Mouse (Mus musculus) MEL (cell line): ENCODE measurements around the gene 0610010K14Rik. TPM values are rescaled to one million over a fixed set of nuclear protein-coding genes. Genes with fewer than 3 reads are reported as not detected.

Source experiments
- DNase-seq: peaks from one replicate; pipeline ENCODE4 v3.0.0; 2011; ENCODE audit warnings: low read depth, low spot score
- H3K27ac ChIP-seq: 2 replicates; pipeline ENCODE4 v1.5.1; 2012; ENCODE audit warnings: low read depth, mild to moderate bottlenecking, control low read depth, low read length, moderate library complexity; ENCODE audit not compliant: control insufficient read depth
- H3K27me3 ChIP-seq, 2 experiments: fragments of 150-350 bp in 1 of 2; sonication (generic) in 1 of 2; 2 replicates each; pipeline ENCODE4 v1.6.1; 2012; ENCODE audit warnings: low read length in 2 of 2, mild to moderate bottlenecking in 2 of 2, improper control_type of control experiment in 1 of 2, moderate library complexity in 1 of 2; ENCODE audit not compliant: insufficient read depth in 2 of 2, control insufficient read depth in 1 of 2
- H3K36me3 ChIP-seq, 2 experiments: 2 replicates each; pipeline ENCODE4 v1.6.1; 2012 to 2014; ENCODE audit warnings: low read length in 2 of 2, improper control_type of control experiment in 1 of 2, inconsistent platforms in 1 of 2, mild to moderate bottlenecking in 1 of 2; ENCODE audit not compliant: insufficient read depth in 2 of 2, control insufficient read depth in 1 of 2
- H3K4me1 ChIP-seq, 2 experiments: fragments of 150-350 bp in 1 of 2; sonication (generic) in 1 of 2; 2 replicates each; pipeline ENCODE4 v1.6.1; 2012; ENCODE audit warnings: low read length in 2 of 2, improper control_type of control experiment in 1 of 2, mild to moderate bottlenecking in 1 of 2; ENCODE audit not compliant: insufficient read depth in 2 of 2, control insufficient read depth in 1 of 2
- H3K4me3 ChIP-seq, 2 experiments: fragments of 150-350 bp in 1 of 2; sonication (generic) in 1 of 2; 2 replicates each; pipeline ENCODE4 v1.5.1; 2012; ENCODE audit warnings: low read depth in 2 of 2, low read length in 2 of 2, mild to moderate bottlenecking in 2 of 2, moderate library complexity in 2 of 2, control low read depth in 1 of 2, improper control_type of control experiment in 1 of 2; ENCODE audit not compliant: control insufficient read depth in 1 of 2, insufficient read depth in 1 of 2
- H3K79me2 ChIP-seq: 2 replicates; pipeline ENCODE4 v1.6.1; 2012; ENCODE audit warnings: mild to moderate bottlenecking, low read length, moderate library complexity; ENCODE audit not compliant: control insufficient read depth, poor library complexity, insufficient read depth
- H3K9ac ChIP-seq: 2 replicates; pipeline ENCODE4 v1.6.1; 2012; ENCODE audit warnings: low read depth, mild to moderate bottlenecking, control low read depth, low read length, moderate library complexity; ENCODE audit not compliant: control insufficient read depth, poor library complexity, severe bottlenecking
- H3K9me3 ChIP-seq: fragments of 150-350 bp; sonication (generic); replicated peaks from 2 replicates; pipeline ENCODE4 v1.6.1; 2012; ENCODE audit warnings: mild to moderate bottlenecking, low read length, improper control_type of control experiment, moderate library complexity; ENCODE audit not compliant: insufficient read depth
- BHLHE40 ChIP-seq: IDR thresholded peaks from 2 replicates; pipeline ENCODE4 v1.6.1; 2012; ENCODE audit warnings: low read depth, mild to moderate bottlenecking, inconsistent platforms, low read length, improper control_type of control experiment, borderline replicate concordance
- CHD1 ChIP-seq: IDR thresholded peaks from 2 replicates; pipeline ENCODE4 v1.6.1; 2012; ENCODE audit warnings: low read depth, mild to moderate bottlenecking, inconsistent platforms, low read length, improper control_type of control experiment
- CHD2 ChIP-seq: IDR thresholded peaks from 2 replicates; pipeline ENCODE4 v1.6.1; 2011; ENCODE audit warnings: low read length, improper control_type of control experiment
- CTCF ChIP-seq, 3 experiments: IDR thresholded peaks in 2 of 3; conservative IDR thresholded peaks in 1 of 3; 2 replicates each; pipeline ENCODE4 v1.5.1; 2011 to 2012; ENCODE audit warnings: low read length in 3 of 3, low read depth in 2 of 3, mild to moderate bottlenecking in 2 of 3, improper control_type of control experiment in 1 of 3, inconsistent platforms in 1 of 3, mixed read lengths in 1 of 3, moderate library complexity in 1 of 3; ENCODE audit not compliant: control insufficient read depth in 1 of 3, insufficient read depth in 1 of 3, poor library complexity in 1 of 3, severe bottlenecking in 1 of 3
- ELF1 ChIP-seq: IDR thresholded peaks from 2 replicates; pipeline ENCODE4 v1.6.1; 2014; ENCODE audit warnings: low read depth, mild to moderate bottlenecking, inconsistent platforms, low read length, improper control_type of control experiment, moderate library complexity
- ETS1 ChIP-seq: IDR thresholded peaks from 2 replicates; pipeline ENCODE4 v1.6.1; 2012; ENCODE audit warnings: low read depth, mild to moderate bottlenecking, inconsistent platforms, low read length, improper control_type of control experiment, moderate library complexity
- GATA1 ChIP-seq: IDR thresholded peaks from 2 replicates; pipeline ENCODE4 v1.6.1; 2011; ENCODE audit warnings: low read depth, low read length, improper control_type of control experiment
- HCFC1 ChIP-seq: IDR thresholded peaks from 2 replicates; pipeline ENCODE4 v1.6.1; 2012; ENCODE audit warnings: low read depth, mild to moderate bottlenecking, inconsistent platforms, low read length, improper control_type of control experiment, moderate library complexity
- JUND ChIP-seq: IDR thresholded peaks from 2 replicates; pipeline ENCODE4 v1.6.1; 2011; ENCODE audit warnings: low read depth, mild to moderate bottlenecking, improper control_type of control experiment, low read length
- MAFK ChIP-seq: IDR thresholded peaks from 2 replicates; pipeline ENCODE4 v1.6.1; 2011; ENCODE audit warnings: low read depth, mild to moderate bottlenecking, low read length, improper control_type of control experiment, borderline replicate concordance
- MAX ChIP-seq: IDR thresholded peaks from 2 replicates; pipeline ENCODE4 v1.6.1; 2011; ENCODE audit warnings: low read length, improper control_type of control experiment
- MAZ ChIP-seq: IDR thresholded peaks from 2 replicates; pipeline ENCODE4 v1.6.1; 2012; ENCODE audit warnings: low read depth, mild to moderate bottlenecking, inconsistent platforms, low read length, improper control_type of control experiment
- MEF2A ChIP-seq: IDR thresholded peaks from 2 replicates; pipeline ENCODE4 v1.6.1; 2014; ENCODE audit warnings: low read depth, mild to moderate bottlenecking, inconsistent platforms, low read length, improper control_type of control experiment; ENCODE audit not compliant: poor library complexity, insufficient replicate concordance, severe bottlenecking; ENCODE audit errors: extremely low read depth
- MXI1 ChIP-seq: IDR thresholded peaks from 2 replicates; pipeline ENCODE4 v1.6.1; 2011; ENCODE audit warnings: mild to moderate bottlenecking, low read depth, low read length, improper control_type of control experiment
- MYB ChIP-seq: IDR thresholded peaks from 2 replicates; pipeline ENCODE4 v1.6.1; 2011; ENCODE audit warnings: mild to moderate bottlenecking, low read depth, low read length, improper control_type of control experiment
- MYC ChIP-seq: IDR thresholded peaks from 2 replicates; pipeline ENCODE4 v1.6.1; 2011; ENCODE audit warnings: low read depth, mild to moderate bottlenecking, low read length, improper control_type of control experiment, moderate library complexity
- NRF1 ChIP-seq: IDR thresholded peaks from 2 replicates; pipeline ENCODE4 v1.6.1; 2014; ENCODE audit warnings: low read depth, mild to moderate bottlenecking, inconsistent platforms, low read length, improper control_type of control experiment, moderate library complexity; ENCODE audit not compliant: poor library complexity, insufficient read depth, severe bottlenecking
- POLR2A ChIP-seq, 2 experiments: IDR thresholded peaks; 2 replicates each; pipeline ENCODE4 v1.6.1; 2011 to 2012; ENCODE audit warnings: low read length in 2 of 2, mild to moderate bottlenecking in 2 of 2, control low read depth in 1 of 2, improper control_type of control experiment in 1 of 2, low read depth in 1 of 2, moderate library complexity in 1 of 2; ENCODE audit not compliant: control insufficient read depth in 1 of 2, insufficient read depth in 1 of 2, poor library complexity in 1 of 2
- POLR2AphosphoS5 ChIP-seq: IDR thresholded peaks from 2 replicates; pipeline ENCODE4 v1.6.1; 2012; ENCODE audit warnings: low read depth, borderline replicate concordance, mild to moderate bottlenecking, inconsistent platforms, low read length, moderate library complexity, mixed read lengths
- RAD21 ChIP-seq: IDR thresholded peaks from 2 replicates; pipeline ENCODE4 v1.6.1; 2011; ENCODE audit warnings: mild to moderate bottlenecking, low read depth, low read length, improper control_type of control experiment
- TAL1 ChIP-seq: IDR thresholded peaks from 2 replicates; pipeline ENCODE4 v1.6.1; 2012; ENCODE audit warnings: mild to moderate bottlenecking, inconsistent platforms, low read length, moderate library complexity, mixed read lengths
- TBP ChIP-seq: IDR thresholded peaks from 2 replicates; pipeline ENCODE4 v1.8.0; 2011; ENCODE audit warnings: low read depth, low read length, improper control_type of control experiment
- USF2 ChIP-seq, 2 experiments: IDR thresholded peaks; 2 replicates each; pipeline ENCODE4 v1.6.1; 2011 to 2012; ENCODE audit warnings: improper control_type of control experiment in 2 of 2, low read length in 2 of 2, borderline replicate concordance in 1 of 2, inconsistent platforms in 1 of 2, low read depth in 1 of 2, mild to moderate bottlenecking in 1 of 2; ENCODE audit not compliant: insufficient read depth in 1 of 2
- ZKSCAN1 ChIP-seq: IDR thresholded peaks from 2 replicates; pipeline ENCODE4 v1.6.1; 2012; ENCODE audit warnings: low read depth, mild to moderate bottlenecking, inconsistent platforms, low read length, improper control_type of control experiment, moderate library complexity
- ZMIZ1 ChIP-seq: IDR thresholded peaks from 2 replicates; pipeline ENCODE4 v1.6.1; 2012; ENCODE audit warnings: low read depth, mild to moderate bottlenecking, inconsistent platforms, low read length, improper control_type of control experiment, moderate library complexity
- ZNF384 ChIP-seq: IDR thresholded peaks from 2 replicates; pipeline ENCODE4 v1.6.1; 2012; ENCODE audit warnings: low read depth, mild to moderate bottlenecking, inconsistent platforms, low read length, improper control_type of control experiment
- polyA plus RNA-seq, 2 experiments: library from polyadenylated mRNA; stranded (reverse) in 1 of 2; unstranded in 1 of 2; fragments of >175 nt in 1 of 2; fragments of >200 nt in 1 of 2; gene quantifications; 2 replicates each; pipeline versions ENCODE4 v1.2.1 to v1.2.4; 2012; ENCODE audit warnings: low replicate concordance in 2 of 2, low read depth in 1 of 2; ENCODE audit not compliant: insufficient read length in 2 of 2, insufficient read depth in 1 of 2, missing spikeins in 1 of 2
- total RNA-seq: library from RNA; depleted of rRNA; stranded (reverse); fragments of 300-350 nt; gene quantifications from 2 replicates; pipeline ENCODE4 v1.2.3, GENCODE M21; 2012

The 0610010K14Rik gene
- total and polyA plus RNA-seq, 3 experiments, result 60.4 to 189 TPM; not detected in 1

GRCm38 (mm10) chr11:70191188-70191587 is 46.5 kb downstream of the 0610010K14Rik start:
- no peak overlapping the region for H3K27ac ChIP-seq
- peaks cover 0 to 3% of the 10 kb centered on the region in 2 experiments; a peak in 2 of 4 replicates for H3K27me3 ChIP-seq
- H3K9me3 ChIP-seq, result no peaks in the 10 kb centered on the region
- H3K4me1 ChIP-seq, result no peaks in the 10 kb centered on the region
- H3K9ac ChIP-seq, result no peak overlapping the region
- TF ChIP-seq ZNF384 (no peak), CTCF (IDR thresholded peaks at IDR 0.05 in 2 of 3, conservative IDR thresholded peaks at IDR 0.05 in 1 of 3; ENCODE audit: control insufficient read depth in 1 of 3, insufficient read depth in 1 of 3, low read depth in 2 of 3, low read length in 3 of 3, poor library complexity in 1 of 3, severe bottlenecking in 1 of 3) (no peak), MYB (no peak), MYC (no peak), MAX (no peak), NRF1 (no peak), MXI1 (no peak), TBP (no peak), CHD1 (no peak), ZKSCAN1 (no peak), HCFC1 (no peak), POLR2AphosphoS5 (no peak), RAD21 (no peak), ETS1 (no peak), GATA1 (no peak), MEF2A (no peak), TAL1 (no peak), ELF1 (no peak)
- TF ChIP-seq, all 39 proteins: peak for 0
- DNase-seq, result no peak
- Histone ChIP-seq H3K4me3 (no peak overlapping the region), H3K79me2 (no peaks in the 10 kb centered on the region), H3K36me3 (no peaks in the 10 kb centered on the region)

- Histone ChIP-seq H3K4me1 (no peaks in the 10 kb centered on the region), H3K36me3 (0 out of 4 replicates have a peak, but pooled peaks cover 0 to 2% of the 10 kb centered on the region in 2 experiments), H3K27ac (no peak overlapping the region), H3K9me3 (no peaks in the 10 kb centered on the region), H3K27me3 (peaks cover 0 to 1% of the 10 kb centered on the region in 2 experiments; a peak in 2 of 4 replicates), H3K4me3 (no peak overlapping the region), H3K79me2 (no peaks in the 10 kb centered on the region), H3K9ac (no peak overlapping the region)
- TF ChIP-seq ZMIZ1 (no peak), MAX (no peak), TAL1 (no peak), CHD2 (no peak), MAZ (no peak), MEF2A (no peak), BHLHE40 (no peak), CHD1 (no peak), TBP (no peak), JUND (no peak), POLR2A (IDR thresholded peaks at IDR 0.05; ENCODE audit: control insufficient read depth in 1 of 2, insufficient read depth in 1 of 2, low read depth in 1 of 2, low read length in 2 of 2, poor library complexity in 1 of 2) (no peak), MAFK (no peak), USF2 (IDR thresholded peaks at IDR 0.05; ENCODE audit: borderline replicate concordance in 1 of 2, insufficient read depth in 1 of 2, low read depth in 1 of 2, low read length in 2 of 2) (no peak), MYB (no peak)
- DNase-seq, result no peak
Measured at GRCm38 (mm10) chr11:70189319-70190134, 48.2 kb downstream of the 0610010K14Rik start.
